Mouse (Mus musculus) embryonic fibroblast, embryonic 13.5 days (primary cell): ENCODE data around the gene Myrip.

Experiments used
- CTCF ChIP-seq: IDR thresholded peaks from 2 replicates; pipeline ENCODE4 v1.5.1; 2011; ENCODE audit warnings: mild to moderate bottlenecking, control low read depth, low read length, moderate library complexity, borderline replicate concordance; ENCODE audit not compliant: insufficient read depth
- POLR2A ChIP-seq: IDR thresholded peaks from 2 replicates; pipeline ENCODE4 v1.6.1; 2011; ENCODE audit warnings: low read depth, mild to moderate bottlenecking, control low read depth, low read length, moderate library complexity

GRCm38 (mm10) chr9:120322702-120323426 lies 21.6 kb downstream of the Myrip start:
- TF ChIP-seq POLR2A (no peak), CTCF (no peak)
